Mouse (Mus musculus) heart, postnatal 25 days (tissue): ENCODE data around the gene Il13ra1. TPM values are rescaled to one million over a fixed set of nuclear protein-coding genes. Genes with fewer than 3 reads are reported as not detected.

ENCODE experiments used
- DNase-seq: peaks from one replicate; pipeline ENCODE4 v3.0.0; 2022; ENCODE audit warnings: low spot score
- intact Hi-C: fragments of 180-260 bp; cut with DNase I; formaldehyde crosslinking; loops from one replicate; pipeline ENCODE4 v1.15.1; 2025
- total RNA-seq, 2 experiments: library from RNA; stranded (reverse); gene quantifications; 2 replicates each; pipeline ENCODE4 v1.2.3; 2021

Gene Il13ra1
- total RNA-seq, 2 experiments from 2014 or later = 32.1 to 37.8 TPM

DNA sequence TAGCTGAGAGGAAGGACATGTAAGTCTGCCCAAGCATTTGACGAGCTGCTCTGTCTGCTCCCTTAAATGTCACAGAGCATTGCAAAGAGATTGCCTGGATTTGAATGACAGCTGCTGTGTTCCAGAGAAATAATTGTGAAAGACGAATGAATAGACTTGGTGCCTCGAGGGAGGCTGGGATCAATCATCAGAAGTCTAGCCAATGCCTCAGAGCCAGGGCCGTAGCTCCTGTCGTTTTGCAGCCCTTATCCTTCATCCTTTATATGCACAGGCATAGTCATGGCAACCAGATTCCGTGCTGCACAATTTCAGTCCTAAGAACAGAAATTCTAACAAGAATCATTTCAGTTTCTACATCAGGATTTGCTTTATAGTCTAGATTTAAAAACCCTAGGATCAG lies 74.5 kb downstream of the Il13ra1 start:
- no peak for DNase-seq
- intact Hi-C loops = loop anchor here (10.0 kb wide), 1 partner anchor 192 kb away; no protein-coding TSS in a partner anchor

DNA sequence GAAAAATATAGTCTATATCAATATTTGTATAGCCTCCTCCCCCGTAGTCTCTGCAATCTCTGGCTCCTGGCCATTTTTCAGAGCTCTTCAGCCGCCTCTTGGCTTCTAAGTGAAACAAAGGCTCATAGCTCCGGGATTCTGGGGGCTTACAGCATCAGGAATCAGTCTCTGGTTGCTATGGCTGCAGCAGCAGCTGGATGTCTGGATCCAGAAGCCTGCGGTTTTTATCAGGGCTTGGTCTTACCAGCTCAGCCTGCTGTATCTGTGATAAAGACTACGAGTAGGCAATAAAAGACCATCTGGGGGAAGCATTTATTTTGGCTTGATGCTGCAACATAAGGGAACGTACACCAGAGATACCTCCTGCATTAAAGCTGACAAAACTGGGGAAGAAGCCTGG lies 82.0 kb downstream of the Il13ra1 start:
- DNase-seq = no peak
- intact Hi-C loops = no loop called here

DNA sequence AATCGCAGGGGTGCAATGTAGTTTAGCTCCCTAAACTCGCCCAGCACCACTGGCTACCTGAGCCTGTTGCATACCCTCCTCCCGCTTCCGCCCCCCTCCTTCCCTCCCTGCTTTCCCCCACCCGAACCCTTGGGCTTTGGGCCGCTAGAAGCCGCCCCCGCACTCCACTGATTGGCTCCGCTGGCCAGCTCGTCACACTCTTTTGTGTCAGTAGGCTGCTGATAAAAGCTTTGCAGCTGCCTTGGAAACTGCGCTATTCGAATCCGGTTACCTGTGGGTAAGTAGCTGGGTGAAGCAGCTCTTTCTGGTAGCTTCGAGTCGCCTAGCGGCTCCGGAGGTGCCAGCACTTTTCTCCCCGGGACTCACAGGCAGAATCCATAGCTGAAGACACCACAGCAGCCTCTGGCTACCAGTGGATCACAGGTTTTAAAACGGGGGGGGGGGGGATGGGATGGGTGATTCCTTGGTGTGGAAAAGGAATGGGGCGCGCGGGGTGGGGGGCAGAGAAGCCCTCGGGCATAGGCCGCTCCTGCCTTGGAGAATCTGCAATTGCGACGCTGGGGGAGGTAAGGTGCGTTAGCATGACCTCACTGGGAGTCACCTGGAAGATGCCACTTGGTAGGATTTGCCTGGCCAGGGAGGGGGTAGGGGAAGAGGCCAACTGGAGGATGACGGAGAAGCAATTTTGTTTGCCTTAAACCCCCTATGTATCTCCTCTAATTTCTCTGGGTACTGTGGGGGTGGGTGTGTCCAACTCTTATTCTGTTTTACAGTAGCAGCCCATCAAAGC lies 84.0 kb downstream of the Il13ra1 start, which contains the start of gene Zcchc12:
Gene Zcchc12 (plus strand): TSS at position 169 of the 790 bp plus-strand sequence.
- DNase-seq = no peak
- intact Hi-C loops = no loop called here

DNA sequence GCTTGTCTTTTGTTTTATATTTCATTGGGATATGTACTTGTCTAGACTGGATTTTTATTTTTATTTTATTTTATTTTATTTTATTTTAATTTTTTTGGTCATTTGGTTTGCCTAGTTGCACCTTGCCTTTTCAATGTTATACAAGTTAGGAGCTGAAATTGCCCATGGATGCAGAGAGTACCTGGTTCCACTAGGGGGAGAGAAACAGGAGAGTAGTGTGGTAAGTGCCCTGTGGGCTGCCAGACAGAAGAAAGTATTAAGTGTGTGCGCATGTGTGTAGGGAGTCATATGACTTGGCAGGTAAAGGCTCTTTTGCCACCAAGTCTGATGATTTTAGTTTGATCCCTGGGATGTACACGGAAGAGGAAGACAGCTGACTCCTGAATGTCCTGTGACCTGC lies 97.6 kb downstream of the Il13ra1 start:
- no peak for DNase-seq
- intact Hi-C loops = no loop called here

DNA sequence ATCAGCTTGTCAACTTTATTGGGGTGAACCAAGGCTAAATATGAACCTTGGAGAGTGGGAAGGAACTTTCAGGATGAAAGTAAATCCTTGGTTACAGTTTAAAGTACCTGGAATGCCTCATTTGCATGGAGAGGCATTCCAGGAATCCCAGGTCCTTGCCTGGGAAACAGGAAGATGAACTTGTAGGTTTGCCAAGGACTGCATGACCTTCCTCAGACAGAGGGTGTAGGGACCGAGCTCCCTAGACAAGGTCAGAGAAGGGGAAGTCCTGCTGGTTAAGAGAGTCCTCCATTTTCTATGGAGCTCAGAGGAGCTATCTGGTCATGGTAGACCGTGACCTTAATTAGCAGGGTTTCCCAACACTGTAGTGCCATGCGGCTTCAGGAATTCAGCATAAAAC lies 99.3 kb downstream of the Il13ra1 start:
- intact Hi-C loops = no loop called here
- DNase-seq = no peak

Other genes starting within 250 kb of the Il13ra1 start
- 1 to 10 TPM; 4.4 to 4.7 TPM for gene Dock11, start 223.3 kb upstream of the Il13ra1 start, total RNA-seq
- under 1 TPM in 1 of 2 experiments, not detected in 1; 0.10 TPM for gene Zcchc12, start 83.8 kb downstream of the Il13ra1 start, total RNA-seq
- 1 to 10 TPM in 1 of 2 experiments, under 1 TPM in 1; 0.70 to 1.5 TPM for gene Lonrf3, start 216.2 kb downstream of the Il13ra1 start, total RNA-seq